Mouse (Mus musculus) kidney, embryonic 16.5 days (tissue): ENCODE results near the gene Gmfg. TPM values are rescaled to one million over a fixed set of nuclear protein-coding genes. Genes with fewer than 3 reads are reported as not detected.
A peak's percentile ranks its signal among the peaks of the same experiment; 100 is the strongest.

Source experiments
- ATAC-seq: fragments of 200-750 bp; cut with Nextera tagmentation; 2 replicates; pipeline ENCODE4 v1.8.0; 2017; ENCODE audit warnings: moderate TSS enrichment; ENCODE audit not compliant: low FRiP score, low TSS enrichment
- H3K27ac ChIP-seq: fragments of 300-500 bp; sonication (generic); 2 replicates; pipeline ENCODE4 v1.5.1; 2014; ENCODE audit warnings: low read length
- H3K27me3 ChIP-seq: fragments of 300-500 bp; sonication (generic); 2 replicates; pipeline ENCODE4 v1.6.1; 2014; ENCODE audit warnings: low read length, control low read depth, mixed read lengths; ENCODE audit not compliant: insufficient read depth
- H3K36me3 ChIP-seq: fragments of 300-500 bp; sonication (generic); 2 replicates; pipeline ENCODE4 v1.6.1; 2014; ENCODE audit warnings: low read length, control low read depth, mixed read lengths; ENCODE audit not compliant: insufficient read depth
- H3K4me1 ChIP-seq: fragments of 300-500 bp; sonication (generic); 2 replicates; pipeline ENCODE4 v1.6.1; 2014; ENCODE audit warnings: low read length, control low read depth, mixed read lengths; ENCODE audit not compliant: insufficient read depth
- H3K4me2 ChIP-seq: fragments of 300-500 bp; sonication (generic); replicated peaks from 2 replicates; pipeline ENCODE4 v1.6.1; 2014; ENCODE audit warnings: low read depth, low read length
- H3K4me3 ChIP-seq: fragments of 300-500 bp; sonication (generic); 2 replicates; pipeline ENCODE4 v1.5.1; 2014; ENCODE audit warnings: mild to moderate bottlenecking, low read length
- H3K9ac ChIP-seq: fragments of 300-500 bp; sonication (generic); replicated peaks from 2 replicates; pipeline ENCODE4 v1.6.1; 2014; ENCODE audit warnings: low read length
- H3K9me3 ChIP-seq: fragments of 300-500 bp; sonication (generic); 2 replicates; pipeline ENCODE4 v1.6.1; 2016; ENCODE audit warnings: low read length, control low read depth
- WGBS: fragments of 180-500 bp; shearing (Covaris S2); extraction: QIAGEN DNeasy Blood & Tissue Kit; methylation state at CpG from one replicate; pipeline ENCODE4 v1.1.7; 2014; 5-methylcytosine and 5-hydroxymethylcytosine counted together
- polyA plus RNA-seq: library from polyadenylated mRNA; unstranded; fragments of >200 nt; fragmentation: Nextera tagmentation; extraction: Ambion mirVana; gene quantifications from 2 replicates; pipeline ENCODE4 v1.2.1, GENCODE M21; 2015

Gene Gmfg
- polyA plus RNA-seq = 13.6 and 15.5 TPM in 2 replicates

GRCm38 (mm10) chr7:28436932-28437570 lies at the start of gene Gmfg:
Gmfg (plus strand) TSS chr7:28437447.
- ATAC-seq = peak; percentile 46
- H3K9me3 ChIP-seq = no peaks in the 10 kb centered on the region
- H3K4me2 ChIP-seq = peak within 1 kb of the TSS; percentile 66
- peak within 1 kb of the TSS; percentile 83 for H3K27ac ChIP-seq
- peak within 1 kb of the TSS; percentile 68 for H3K4me3 ChIP-seq
- H3K27me3 ChIP-seq = no peaks in the 10 kb centered on the region
- H3K9ac ChIP-seq = peak within 1 kb of the TSS; percentile 72
- H3K36me3 ChIP-seq = no peaks in the 10 kb centered on the region
- 1% methylated on average over 16 of the region's 16 CpGs for WGBS
- H3K4me1 ChIP-seq = peaks cover 28% of the 10 kb centered on the region

- WGBS = 97% methylated on average over 3 of the region's 3 CpGs
- no peaks in the 10 kb centered on the region for H3K27me3 ChIP-seq
- no peak overlapping the region for H3K9ac ChIP-seq
- peaks cover 36% of the 10 kb centered on the region for H3K36me3 ChIP-seq
- ATAC-seq = no peak
- H3K4me3 ChIP-seq = no peak overlapping the region
- H3K9me3 ChIP-seq = no peaks in the 10 kb centered on the region
- H3K27ac ChIP-seq = no peak overlapping the region
- peaks cover 20% of the 10 kb centered on the region for H3K4me1 ChIP-seq
- H3K4me2 ChIP-seq = no peak overlapping the region
Measured at GRCm38 (mm10) chr7:28390331-28390730, 46.9 kb upstream of the Gmfg start.

GRCm38 (mm10) chr7:28392429-28393271 lies 44.6 kb upstream of the Gmfg start, which contains the start of the genes Med29 and Paf1:
Med29 (minus strand) TSS chr7:28392708.
Paf1 (plus strand) TSS chr7:28392951.
- H3K4me3 ChIP-seq = peak within 1 kb of the TSS; percentile 90
- peak within 1 kb of the TSS; percentile 68 for H3K27ac ChIP-seq
- peak; percentile 98 for ATAC-seq
- no peaks in the 10 kb centered on the region for H3K9me3 ChIP-seq
- H3K9ac ChIP-seq = peak within 1 kb of the TSS; percentile 91
- H3K36me3 ChIP-seq = peaks cover 48% of the 10 kb centered on the region
- H3K4me2 ChIP-seq = peak within 1 kb of the TSS; percentile 89
- H3K4me1 ChIP-seq = peaks cover 16% of the 10 kb centered on the region
- no peaks in the 10 kb centered on the region for H3K27me3 ChIP-seq
- 0% methylated on average over 57 of the region's 58 CpGs for WGBS

GRCm38 (mm10) chr7:28393272-28393951 lies 43.8 kb upstream of the Gmfg start:
- ATAC-seq = no peak
- Histone ChIP-seq H3K4me2 (peak overlapping the region; percentile 89), H3K36me3 (peaks cover 54% of the 10 kb centered on the region), H3K27me3 (no peaks in the 10 kb centered on the region), H3K4me3 (peak overlapping the region; percentile 90), H3K9ac (peak overlapping the region; percentile 91), H3K4me1 (peaks cover 16% of the 10 kb centered on the region), H3K9me3 (no peaks in the 10 kb centered on the region), H3K27ac (peak overlapping the region; percentile 68; the same call in 1 of the 2 replicates)
- WGBS = 6% methylated on average over 20 of the region's 22 CpGs

- no peak overlapping the region for H3K4me2 ChIP-seq
- H3K27ac ChIP-seq = no peak overlapping the region
- no peaks in the 10 kb centered on the region for H3K27me3 ChIP-seq
- no peak overlapping the region for H3K9ac ChIP-seq
- WGBS = 91% methylated on average over 4 of the region's 4 CpGs
- peaks cover 54% of the 10 kb centered on the region for H3K36me3 ChIP-seq
- no peak overlapping the region for H3K4me3 ChIP-seq
- no peaks in the 10 kb centered on the region for H3K9me3 ChIP-seq
- ATAC-seq = no peak
- peaks cover 16% of the 10 kb centered on the region for H3K4me1 ChIP-seq
Measured at GRCm38 (mm10) chr7:28395425-28395824, 41.8 kb upstream of the Gmfg start.

GRCm38 (mm10) chr7:28398000-28398399 lies 39.2 kb upstream of the Gmfg start:
- Histone ChIP-seq H3K9me3 (no peaks in the 10 kb centered on the region), H3K4me2 (no peak overlapping the region), H3K27ac (no peak overlapping the region), H3K4me3 (no peak overlapping the region), H3K4me1 (peaks cover 7% of the 10 kb centered on the region), H3K36me3 (peaks cover 70% of the 10 kb centered on the region), H3K27me3 (no peaks in the 10 kb centered on the region), H3K9ac (no peak overlapping the region)
- no peak for ATAC-seq
- 70% methylated on average over 3 of the region's 3 CpGs for WGBS

GRCm38 (mm10) chr7:28398696-28399340 lies 38.4 kb upstream of the Gmfg start:
- Histone ChIP-seq H3K36me3 (peaks cover 79% of the 10 kb centered on the region), H3K4me3 (no peak overlapping the region), H3K4me1 (peaks cover 3% of the 10 kb centered on the region), H3K9me3 (no peaks in the 10 kb centered on the region), H3K27ac (no peak overlapping the region), H3K27me3 (no peaks in the 10 kb centered on the region), H3K9ac (no peak overlapping the region), H3K4me2 (no peak overlapping the region)
- 91% methylated on average over 10 of the region's 10 CpGs for WGBS
- no peak for ATAC-seq

GRCm38 (mm10) chr7:28401030-28401429 lies 36.2 kb upstream of the Gmfg start:
- Histone ChIP-seq H3K4me2 (no peak overlapping the region), H3K4me3 (no peak overlapping the region), H3K9ac (no peak overlapping the region), H3K4me1 (no peaks in the 10 kb centered on the region), H3K27me3 (no peaks in the 10 kb centered on the region), H3K36me3 (peaks cover 88% of the 10 kb centered on the region), H3K9me3 (no peaks in the 10 kb centered on the region), H3K27ac (no peak overlapping the region)
- 100% methylated on average over 1 of the region's 1 CpGs for WGBS
- no peak for ATAC-seq

- no peaks in the 10 kb centered on the region for H3K4me1 ChIP-seq
- no peak overlapping the region for H3K4me3 ChIP-seq
- no peak overlapping the region for H3K27ac ChIP-seq
- peaks cover 88% of the 10 kb centered on the region for H3K36me3 ChIP-seq
- H3K9ac ChIP-seq = no peak overlapping the region
- H3K9me3 ChIP-seq = no peaks in the 10 kb centered on the region
- WGBS = 73% methylated on average over 3 of the region's 3 CpGs
- H3K4me2 ChIP-seq = no peak overlapping the region
- no peak for ATAC-seq
- no peaks in the 10 kb centered on the region for H3K27me3 ChIP-seq
Measured at GRCm38 (mm10) chr7:28401942-28402341, 35.3 kb upstream of the Gmfg start.
